Mouse (Mus musculus): ENCODE results near the gene Hist1h1d. TPM values are rescaled to one million over a fixed set of nuclear protein-coding genes. Genes with fewer than 3 reads are reported as not detected.

Hist1h1d gene
- polyA plus RNA-seq, 2 experiments = 0.61 to 0.62 TPM

DNA sequence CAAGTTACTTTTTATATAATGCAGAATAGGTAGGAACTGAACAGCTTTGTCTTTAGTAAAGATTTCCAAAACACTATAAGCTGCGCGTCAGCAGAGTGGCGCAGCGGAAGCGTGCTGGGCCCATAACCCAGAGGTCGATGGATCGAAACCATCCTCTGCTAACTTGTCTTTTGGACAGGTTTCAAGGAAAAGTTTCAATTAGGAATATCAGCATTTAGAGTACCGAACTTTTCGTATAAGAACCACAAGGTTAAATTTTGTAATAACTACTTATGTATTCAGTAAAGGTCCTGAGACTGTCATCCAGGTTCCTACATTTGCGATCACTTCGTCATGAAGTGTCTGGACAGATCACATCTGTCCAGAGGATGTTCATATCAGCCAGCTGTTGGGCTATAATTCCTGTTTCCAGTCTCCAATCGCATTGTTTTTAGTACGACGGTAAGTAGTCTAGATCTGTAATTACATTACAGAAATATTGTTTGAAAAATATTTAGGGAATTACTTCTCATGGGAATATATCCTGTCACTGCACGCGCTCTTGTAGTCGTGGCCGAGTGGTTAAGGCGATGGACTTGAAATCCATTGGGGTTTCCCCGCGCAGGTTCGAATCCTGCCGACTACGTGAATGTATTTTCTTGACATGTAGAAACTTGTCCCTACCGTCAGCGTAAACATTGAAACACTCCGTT lies 35.3 kb upstream of the Hist1h1d start:
- WGBS = 0% methylated on average over 27 of the region's 27 CpGs
- peak overlapping the region; percentile 49 for H3K9ac ChIP-seq (ENCODE audit: low read depth, low read length, severe bottlenecking)

DNA sequence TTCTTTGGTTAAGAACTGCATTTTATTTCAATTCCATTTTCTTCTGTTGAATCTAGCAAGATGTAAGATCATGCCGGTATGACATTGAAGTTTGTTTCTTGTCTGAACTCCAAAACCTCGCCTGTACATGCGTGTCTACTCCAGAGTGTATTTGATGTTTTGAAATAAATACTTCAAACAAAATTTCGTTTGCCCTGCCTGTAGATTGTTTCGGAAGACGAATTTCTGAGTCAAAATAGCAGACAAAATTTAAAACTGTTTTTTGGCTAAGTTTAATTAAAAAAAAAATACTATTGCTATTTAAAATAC lies 34.8 kb upstream of the Hist1h1d start:
- Histone ChIP-seq H3K9ac (ENCODE audit: low read depth, low read length, severe bottlenecking) (no peak overlapping the region; the same call in 1 of the 2 replicates), H3K9me3 (ENCODE audit: control insufficient read depth, low read length) (no peaks in the 10 kb centered on the region), H3K36me3 (ENCODE audit: control insufficient read depth, insufficient read depth, low read length) (no peaks in the 10 kb centered on the region), H3K4me2 (replicated peaks; ENCODE audit: low read depth, low read length, severe bottlenecking) (peak overlapping the region; percentile 73), H3K4me3 (replicated peaks; ENCODE audit: low read length) (peak overlapping the region; percentile 52), H3K4me1 (ENCODE audit: control insufficient read depth, insufficient read depth, low read length) (0 out of 2 replicates have a peak, but pooled peaks cover 4% of the 10 kb centered on the region), H3K27ac (replicated peaks; ENCODE audit: low read depth, low read length) (no peak overlapping the region), H3K27me3 (ENCODE audit: control insufficient read depth, insufficient read depth, low read length) (no peaks in the 10 kb centered on the region)
- ATAC-seq (ENCODE audit: low FRiP score, low read depth) (no peak), DNase-seq (ENCODE audit: low spot score) (no peak)
- under 1% methylated on average over 6 of the region's 6 CpGs for WGBS
- TF ChIP-seq POLR2A (IDR thresholded peaks at IDR 0.05; ENCODE audit: borderline replicate concordance, extremely low read depth, insufficient read depth, insufficient read length) = no peak

More for the DNA sequence above, 35.3 kb upstream of the Hist1h1d start:
- Histone ChIP-seq H3K9me3 (ENCODE audit: control insufficient read depth, low read length) (no peaks in the 10 kb centered on the region), H3K27me3 (ENCODE audit: control insufficient read depth, insufficient read depth, low read length) (no peaks in the 10 kb centered on the region), H3K4me3 (replicated peaks; ENCODE audit: low read length) (peak overlapping the region; percentile 52), H3K36me3 (ENCODE audit: control insufficient read depth, insufficient read depth, low read length) (no peaks in the 10 kb centered on the region), H3K4me2 (replicated peaks; ENCODE audit: low read depth, low read length, severe bottlenecking) (peak overlapping the region; percentile 73), H3K4me1 (ENCODE audit: control insufficient read depth, insufficient read depth, low read length) (0 out of 2 replicates have a peak, but pooled peaks cover 4% of the 10 kb centered on the region), H3K27ac (replicated peaks; ENCODE audit: low read depth, low read length) (peak overlapping the region; percentile 84)
- TF ChIP-seq POLR2A (IDR thresholded peaks at IDR 0.05; ENCODE audit: borderline replicate concordance, extremely low read depth, insufficient read depth, insufficient read length) = no peak
- peak; percentile 86 for ATAC-seq (ENCODE audit: low FRiP score, low read depth)
- peak; percentile 89 for DNase-seq (ENCODE audit: low spot score)

GRCm38 (mm10) chr13:23518885-23519284 lies 34.2 kb upstream of the Hist1h1d start:
- H3K4me1 ChIP-seq (ENCODE audit: control insufficient read depth, insufficient read depth, low read length) = 0 out of 2 replicates have a peak, but pooled peaks cover 4% of the 10 kb centered on the region
- peak overlapping the region; percentile 73 for H3K4me2 ChIP-seq (replicated peaks; ENCODE audit: low read depth, low read length, severe bottlenecking)
- peak overlapping the region; percentile 48; the same call in 1 of the 2 replicates for H3K27ac ChIP-seq (replicated peaks; ENCODE audit: low read depth, low read length)
- peak overlapping the region; percentile 52 for H3K4me3 ChIP-seq (replicated peaks; ENCODE audit: low read length)
- H3K36me3 ChIP-seq (ENCODE audit: control insufficient read depth, insufficient read depth, low read length) = no peaks in the 10 kb centered on the region
- whole genome bisulfite sequencing = 0% methylated on average over 6 of the region's 6 CpGs
- H3K9me3 ChIP-seq (ENCODE audit: control insufficient read depth, low read length) = no peaks in the 10 kb centered on the region
- H3K9ac ChIP-seq (ENCODE audit: low read depth, low read length, severe bottlenecking) = no peak overlapping the region
- no peak for TF ChIP-seq POLR2A (IDR thresholded peaks at IDR 0.05; ENCODE audit: borderline replicate concordance, extremely low read depth, insufficient read depth, insufficient read length)
- ATAC-seq (ENCODE audit: low FRiP score, low read depth) (peak; percentile 50; the same call in 1 of the 2 replicates), DNase-seq (ENCODE audit: low spot score) (peak; percentile 91)
- H3K27me3 ChIP-seq (ENCODE audit: control insufficient read depth, insufficient read depth, low read length) = no peaks in the 10 kb centered on the region

DNA sequence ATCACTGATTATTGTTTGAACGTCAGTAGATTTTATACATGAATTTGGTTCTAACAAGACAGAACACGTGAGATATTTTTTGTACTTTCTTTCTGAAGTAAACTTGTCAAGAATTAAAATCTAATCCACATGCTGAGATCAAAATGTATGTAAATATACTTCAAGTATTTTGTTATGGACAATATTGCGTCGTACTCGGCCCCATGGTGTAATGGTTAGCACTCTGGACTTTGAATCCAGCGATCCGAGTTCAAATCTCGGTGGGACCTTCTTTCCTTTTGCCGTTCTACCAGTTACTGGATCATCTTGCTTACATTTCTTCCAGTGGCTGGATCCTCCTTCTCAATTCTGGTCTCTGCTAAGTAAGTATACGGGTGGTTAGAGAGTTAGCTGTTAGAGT lies 33.6 kb upstream of the Hist1h1d start:
- H3K4me2 ChIP-seq (replicated peaks; ENCODE audit: low read depth, low read length, severe bottlenecking) = peak overlapping the region; percentile 73
- H3K27ac ChIP-seq (replicated peaks; ENCODE audit: low read depth, low read length) = 0 out of 2 replicates have a peak overlapping the region, but pooled peaks have one; percentile 48
- no peaks in the 10 kb centered on the region for H3K36me3 ChIP-seq (ENCODE audit: control insufficient read depth, insufficient read depth, low read length)
- under 1% methylated on average over 10 of the region's 10 CpGs for WGBS
- no peaks in the 10 kb centered on the region for H3K9me3 ChIP-seq (ENCODE audit: control insufficient read depth, low read length)
- ATAC-seq (ENCODE audit: low FRiP score, low read depth) (0 out of 2 replicates have a peak, but pooled peaks have one; percentile 14), DNase-seq (ENCODE audit: low spot score) (peak; percentile 94)
- 0 out of 2 replicates have a peak, but pooled peaks cover 4% of the 10 kb centered on the region for H3K4me1 ChIP-seq (ENCODE audit: control insufficient read depth, insufficient read depth, low read length)
- H3K4me3 ChIP-seq (replicated peaks; ENCODE audit: low read length) = peak overlapping the region; percentile 52
- H3K27me3 ChIP-seq (ENCODE audit: control insufficient read depth, insufficient read depth, low read length) = no peaks in the 10 kb centered on the region
- no peak for TF ChIP-seq POLR2A (IDR thresholded peaks at IDR 0.05; ENCODE audit: borderline replicate concordance, extremely low read depth, insufficient read depth, insufficient read length)
- no peak overlapping the region for H3K9ac ChIP-seq (ENCODE audit: low read depth, low read length, severe bottlenecking)

- Histone ChIP-seq H3K9me3 (ENCODE audit: control insufficient read depth, low read length) (no peaks in the 10 kb centered on the region), H3K4me2 (replicated peaks; ENCODE audit: low read depth, low read length, severe bottlenecking) (0 out of 2 replicates have a peak overlapping the region, but pooled peaks have one; percentile 3), H3K4me1 (ENCODE audit: control insufficient read depth, insufficient read depth, low read length) (no peaks in the 10 kb centered on the region; the same call in 1 of the 2 replicates), H3K36me3 (ENCODE audit: control insufficient read depth, insufficient read depth, low read length) (no peaks in the 10 kb centered on the region), H3K4me3 (replicated peaks; ENCODE audit: low read length) (no peak overlapping the region), H3K27me3 (ENCODE audit: control insufficient read depth, insufficient read depth, low read length) (no peaks in the 10 kb centered on the region), H3K9ac (ENCODE audit: low read depth, low read length, severe bottlenecking) (no peak overlapping the region), H3K27ac (replicated peaks; ENCODE audit: low read depth, low read length) (no peak overlapping the region)
- WGBS = under 1% methylated on average over 14 of the region's 14 CpGs
- no peak for TF ChIP-seq POLR2A (IDR thresholded peaks at IDR 0.05; ENCODE audit: borderline replicate concordance, extremely low read depth, insufficient read depth, insufficient read length)
- peak; percentile 85 for DNase-seq (ENCODE audit: low spot score)
- ATAC-seq (ENCODE audit: low FRiP score, low read depth) = peak; percentile 5; the same call in 1 of the 2 replicates
Measured at GRCm38 (mm10) chr13:23521703-23522102, 31.4 kb upstream of the Hist1h1d start.
